Mouse (Mus musculus) embryonic fibroblast, embryonic 13.5 days (primary cell): Measurements from ENCODE around the gene Nat8.

Source experiments
- CTCF ChIP-seq: IDR thresholded peaks from 2 replicates; pipeline ENCODE4 v1.5.1; 2011; ENCODE audit warnings: mild to moderate bottlenecking, control low read depth, low read length, moderate library complexity, borderline replicate concordance; ENCODE audit not compliant: insufficient read depth
- POLR2A ChIP-seq: IDR thresholded peaks from 2 replicates; pipeline ENCODE4 v1.6.1; 2011; ENCODE audit warnings: low read depth, mild to moderate bottlenecking, control low read depth, low read length, moderate library complexity

GRCm38 (mm10) chr6:85825886-85826285, 6.0 kb downstream of the Nat8 start:
- TF ChIP-seq CTCF (no peak), POLR2A (no peak)
